Mouse (Mus musculus): ENCODE measurements around the gene Timp3.

Gene Timp3

GRCm38 (mm10) chr10:86300293-86301116 is at the start of gene Timp3:
TSS of gene Timp3 (plus strand) at chr10:86300372.
- in situ Hi-C loops (cut with MseI, MboI): loop anchor here in 1 of 2 experiments (5.0 kb wide), 2 partner anchors 152 to 233 kb away; no protein-coding TSS in a partner anchor

GRCm38 (mm10) chr10:86256221-86256620 is 44.0 kb upstream of the Timp3 start:
- in situ Hi-C loops (cut with MseI, MboI): no loop called here

- in situ Hi-C loops (cut with MseI, MboI): no loop called here
Measured at GRCm38 (mm10) chr10:86257045-86257444, 43.1 kb upstream of the Timp3 start.

GRCm38 (mm10) chr10:86258046-86258445 is 42.1 kb upstream of the Timp3 start:
- in situ Hi-C loops (cut with MseI, MboI): no loop called here

- in situ Hi-C loops (cut with MseI, MboI): no loop called here
Measured at GRCm38 (mm10) chr10:86258992-86259391, 41.2 kb upstream of the Timp3 start.

- in situ Hi-C loops (cut with MseI, MboI): no loop called here
Measured at GRCm38 (mm10) chr10:86261725-86262124, 38.4 kb upstream of the Timp3 start.

GRCm38 (mm10) chr10:86264618-86265017 is 35.6 kb upstream of the Timp3 start:
- in situ Hi-C loops (cut with MseI, MboI): no loop called here

- in situ Hi-C loops (cut with MseI, MboI): no loop called here
Measured at GRCm38 (mm10) chr10:86270254-86270653, 29.9 kb upstream of the Timp3 start.

GRCm38 (mm10) chr10:86272826-86273225 is 27.3 kb upstream of the Timp3 start:
- in situ Hi-C loops (cut with MseI, MboI): no loop called here

GRCm38 (mm10) chr10:86273410-86274191 is 26.6 kb upstream of the Timp3 start:
- in situ Hi-C loops (cut with MseI, MboI): no loop called here

- in situ Hi-C loops (cut with MseI, MboI): no loop called here
Measured at GRCm38 (mm10) chr10:86275585-86275984, 24.6 kb upstream of the Timp3 start.

GRCm38 (mm10) chr10:86277327-86277726 is 22.8 kb upstream of the Timp3 start:
- in situ Hi-C loops (cut with MseI, MboI): no loop called here

GRCm38 (mm10) chr10:86278481-86278880 is 21.7 kb upstream of the Timp3 start:
- in situ Hi-C loops (cut with MseI, MboI): no loop called here

GRCm38 (mm10) chr10:86279579-86280168 is 20.5 kb upstream of the Timp3 start:
- in situ Hi-C loops (cut with MseI, MboI): no loop called here

- in situ Hi-C loops (cut with MseI, MboI): no loop called here
Measured at GRCm38 (mm10) chr10:86281238-86281637, 18.9 kb upstream of the Timp3 start.

- in situ Hi-C loops (cut with MseI, MboI): no loop called here
Measured at GRCm38 (mm10) chr10:86286508-86286907, 13.7 kb upstream of the Timp3 start.

GRCm38 (mm10) chr10:86290109-86290771 is 9.9 kb upstream of the Timp3 start:
- in situ Hi-C loops (cut with MseI, MboI): loop anchor here (10.0 kb wide), 3 partner anchors 105 to 325 kb away; no protein-coding TSS in a partner anchor

- in situ Hi-C loops (cut with MseI, MboI): loop anchor here (10.0 kb wide), 3 partner anchors 109 to 329 kb away; no protein-coding TSS in a partner anchor
Measured at GRCm38 (mm10) chr10:86293880-86294279, 6.3 kb upstream of the Timp3 start.

GRCm38 (mm10) chr10:86294599-86295365 is 5.4 kb upstream of the Timp3 start:
- in situ Hi-C loops (cut with MseI, MboI): loop anchor here (10.0 kb wide), 3 partner anchors 110 to 330 kb away; no protein-coding TSS in a partner anchor

- in situ Hi-C loops (cut with MseI, MboI): loop anchor here (10.0 kb wide), 3 partner anchors 111 to 331 kb away; no protein-coding TSS in a partner anchor
Measured at GRCm38 (mm10) chr10:86295454-86296098, 4.6 kb upstream of the Timp3 start.

All from mouse trophoblast stem cell (cell line).